Mouse (Mus musculus): ENCODE data around the gene Rhbdl3.

DNA sequence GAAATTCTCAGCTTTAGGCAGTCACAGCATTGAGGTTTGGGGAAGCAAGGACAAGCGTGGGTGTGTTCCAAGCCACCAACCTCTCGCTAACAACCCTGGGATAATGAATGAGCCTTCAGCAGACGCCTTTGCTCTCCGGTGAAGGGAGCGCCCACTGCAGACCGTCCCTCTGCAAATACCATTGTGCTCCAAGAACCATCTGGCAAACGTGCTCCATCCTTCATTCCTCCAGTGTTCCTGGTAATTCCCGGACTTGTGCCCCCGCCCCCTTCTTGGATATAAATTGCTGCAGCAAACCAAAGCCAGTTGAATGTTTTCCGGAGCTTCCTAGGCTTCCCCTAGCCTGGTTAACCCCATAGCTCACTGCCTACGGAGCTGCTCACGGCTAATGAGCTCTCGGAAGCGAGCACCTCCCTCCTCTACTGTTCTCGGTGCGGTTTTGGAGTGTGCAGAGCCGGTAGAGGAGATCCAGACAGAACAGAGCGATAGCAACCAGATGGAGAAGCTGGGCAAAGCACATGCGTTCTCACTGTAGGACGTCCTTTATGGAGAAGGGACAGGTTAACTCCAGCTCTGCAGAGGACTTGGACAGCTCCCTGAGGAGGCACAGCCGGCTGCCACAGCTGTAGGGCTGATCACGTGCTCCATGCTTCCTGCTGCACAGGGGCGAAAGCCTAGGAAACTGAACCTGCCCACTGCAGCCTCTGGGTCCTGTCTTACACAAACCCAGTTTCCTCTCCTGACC, 10.8 kb upstream of the Rhbdl3 start:
- TF ChIP-seq CTCF (IDR thresholded peaks at IDR 0.05; ENCODE audit: low read depth, low read length): no peak
- TF ChIP-seq GATA1 (IDR thresholded peaks at IDR 0.05; ENCODE audit: borderline replicate concordance, low read length): no peak
- TF ChIP-seq POLR2AphosphoS5 (IDR thresholded peaks at IDR 0.05; ENCODE audit: insufficient replicate concordance, low read depth, low read length): no peak

Data from G1E (cell line).